Mouse (Mus musculus) embryonic fibroblast, embryonic 13.5 days (primary cell): Measurements from ENCODE around the gene Cdkl2.

Experiments used
- CTCF ChIP-seq: IDR thresholded peaks from 2 replicates; pipeline ENCODE4 v1.5.1; 2011; ENCODE audit warnings: mild to moderate bottlenecking, control low read depth, low read length, moderate library complexity, borderline replicate concordance; ENCODE audit not compliant: insufficient read depth
- POLR2A ChIP-seq: IDR thresholded peaks from 2 replicates; pipeline ENCODE4 v1.6.1; 2011; ENCODE audit warnings: low read depth, mild to moderate bottlenecking, control low read depth, low read length, moderate library complexity

- TF ChIP-seq POLR2A = no peak
- no peak for TF ChIP-seq CTCF
Observed at GRCm38 (mm10) chr5:91987799-91988198, 55.9 kb downstream of the Cdkl2 start.
